Mouse (Mus musculus): ENCODE measurements at regions not wholly inside any gene's neighbourhood (a gene's known extent, or its start where the extent isn't known, plus 50 kb on each side); places are given as distances from the start of the nearest gene placed in this dataset.

DNA sequence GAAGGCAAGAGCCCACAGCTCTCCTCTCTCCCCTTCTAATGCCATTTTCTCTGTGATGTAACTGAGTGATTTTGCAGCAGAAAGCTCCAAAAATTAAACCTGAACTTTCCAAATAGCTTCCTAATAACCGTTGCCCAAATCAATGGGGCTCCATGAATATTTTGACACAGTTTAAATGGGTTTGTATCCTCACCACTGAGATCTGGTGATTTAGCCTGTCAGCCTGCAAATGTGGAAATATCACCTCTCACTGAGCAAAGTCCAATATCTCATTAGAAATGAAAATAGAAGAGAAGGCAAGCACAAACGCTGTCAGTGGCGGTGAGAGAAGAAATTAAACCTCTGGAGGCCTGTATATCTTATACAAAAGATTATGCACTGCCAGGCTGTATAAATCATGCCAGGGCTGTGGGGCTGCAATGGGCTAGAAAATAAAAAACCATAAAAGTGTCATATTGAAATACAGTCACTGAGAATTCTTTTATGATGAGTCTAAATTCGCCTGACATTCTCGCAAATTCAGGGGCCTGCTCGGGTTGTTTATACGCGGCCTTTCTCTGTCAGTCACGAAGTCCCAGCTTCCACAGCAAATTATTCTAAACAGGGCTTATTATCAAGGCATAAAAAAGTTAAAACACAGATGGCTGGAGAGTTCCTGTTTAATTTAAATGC is 185.1 kb downstream of the Snx10 start:
- H3K4me3 ChIP-seq (replicated peaks; ENCODE audit: low read length): no peak overlapping the region
- peaks cover 28% of the 10 kb centered on the region for H3K27me3 ChIP-seq (ENCODE audit: insufficient read depth, low read length)
- H3K9me3 ChIP-seq (ENCODE audit: low read length): no peaks in the 10 kb centered on the region
- peaks cover 47% of the 10 kb centered on the region for H3K4me1 ChIP-seq (replicated peaks; ENCODE audit: low read depth, low read length)
- TF ChIP-seq CTCF (conservative IDR thresholded peaks at IDR 0.05; ENCODE audit: low read length): no peak
- TF ChIP-seq NANOG (IDR thresholded peaks at IDR 0.05; ENCODE audit: borderline replicate concordance, low read length): no peak
- no peak for TF ChIP-seq POU5F1 (IDR thresholded peaks at IDR 0.05; ENCODE audit: borderline replicate concordance, low read length)
- no peaks in the 10 kb centered on the region for H3K36me3 ChIP-seq (ENCODE audit: insufficient read depth, low read length)

DNA sequence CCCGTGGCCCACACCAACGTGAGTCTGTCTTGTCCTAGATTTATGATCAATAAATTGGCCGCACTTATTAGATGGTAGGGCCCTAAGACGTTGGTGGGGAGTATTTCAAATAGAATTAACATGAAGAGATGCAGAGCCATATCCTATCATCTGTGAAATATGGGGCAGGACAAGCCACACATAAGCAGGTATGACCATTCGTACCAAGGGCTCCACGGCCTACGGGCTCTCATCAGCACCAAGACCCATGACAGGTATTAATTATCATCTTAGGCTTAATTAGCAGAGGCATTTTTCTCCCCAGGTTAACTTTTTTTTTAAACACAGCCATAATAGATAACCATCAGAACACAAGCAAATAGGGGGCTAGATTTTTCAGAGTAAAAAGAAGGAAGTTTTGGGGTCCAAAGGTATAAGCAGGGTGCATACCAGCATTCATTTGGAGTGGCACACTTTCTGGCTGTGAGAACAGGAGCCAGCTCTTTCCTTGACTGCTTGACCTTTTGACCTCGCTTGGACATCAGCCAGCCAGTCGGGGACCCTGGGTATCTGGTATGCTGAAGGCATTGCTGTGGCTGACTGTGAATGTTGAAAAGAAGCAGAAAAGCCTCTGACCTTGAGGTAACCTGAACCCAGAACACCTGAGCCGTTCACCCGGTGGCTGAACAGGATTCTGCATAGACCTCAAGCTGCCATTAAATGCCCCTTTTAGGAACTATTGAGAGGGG is 185.8 kb downstream of the Snx10 start:
- TF ChIP-seq POU5F1 (IDR thresholded peaks at IDR 0.05; ENCODE audit: borderline replicate concordance, low read length) (no peak), CTCF (conservative IDR thresholded peaks at IDR 0.05; ENCODE audit: low read length) (no peak), NANOG (IDR thresholded peaks at IDR 0.05; ENCODE audit: borderline replicate concordance, low read length) (no peak)
- H3K9me3 ChIP-seq (ENCODE audit: low read length): no peaks in the 10 kb centered on the region
- H3K27me3 ChIP-seq (ENCODE audit: insufficient read depth, low read length): peaks cover 24% of the 10 kb centered on the region
- peaks cover 47% of the 10 kb centered on the region for H3K4me1 ChIP-seq (replicated peaks; ENCODE audit: low read depth, low read length)
- H3K4me3 ChIP-seq (replicated peaks; ENCODE audit: low read length): no peak overlapping the region
- no peaks in the 10 kb centered on the region for H3K36me3 ChIP-seq (ENCODE audit: insufficient read depth, low read length)

DNA sequence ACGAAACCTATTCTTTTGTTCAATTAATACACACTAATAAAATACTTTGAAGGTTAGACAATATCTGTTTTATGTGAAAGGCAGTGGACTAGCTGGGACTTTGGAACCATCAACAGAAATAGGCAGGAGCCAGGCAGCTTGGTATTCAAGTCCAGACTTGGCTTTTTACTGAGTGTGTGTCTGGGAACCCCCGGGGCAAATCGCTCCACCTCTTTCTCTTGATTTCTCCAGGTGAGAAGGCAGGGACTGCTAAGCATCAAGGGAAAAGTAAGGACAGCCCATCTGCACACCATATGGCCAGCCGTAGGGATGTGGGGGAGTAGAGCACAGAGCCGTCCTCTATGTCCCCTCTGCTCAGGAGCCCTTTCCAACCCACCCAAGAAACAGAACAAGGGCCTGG is 186.5 kb downstream of the Snx10 start:
- Histone ChIP-seq H3K27me3 (ENCODE audit: insufficient read depth, low read length) (peaks cover 20% of the 10 kb centered on the region), H3K9me3 (ENCODE audit: low read length) (no peaks in the 10 kb centered on the region), H3K4me1 (replicated peaks; ENCODE audit: low read depth, low read length) (peaks cover 47% of the 10 kb centered on the region), H3K36me3 (ENCODE audit: insufficient read depth, low read length) (no peaks in the 10 kb centered on the region), H3K4me3 (replicated peaks; ENCODE audit: low read length) (no peak overlapping the region)
- TF ChIP-seq POU5F1 (IDR thresholded peaks at IDR 0.05; ENCODE audit: borderline replicate concordance, low read length) (no peak), CTCF (conservative IDR thresholded peaks at IDR 0.05; ENCODE audit: low read length) (no peak), NANOG (IDR thresholded peaks at IDR 0.05; ENCODE audit: borderline replicate concordance, low read length) (no peak)

DNA sequence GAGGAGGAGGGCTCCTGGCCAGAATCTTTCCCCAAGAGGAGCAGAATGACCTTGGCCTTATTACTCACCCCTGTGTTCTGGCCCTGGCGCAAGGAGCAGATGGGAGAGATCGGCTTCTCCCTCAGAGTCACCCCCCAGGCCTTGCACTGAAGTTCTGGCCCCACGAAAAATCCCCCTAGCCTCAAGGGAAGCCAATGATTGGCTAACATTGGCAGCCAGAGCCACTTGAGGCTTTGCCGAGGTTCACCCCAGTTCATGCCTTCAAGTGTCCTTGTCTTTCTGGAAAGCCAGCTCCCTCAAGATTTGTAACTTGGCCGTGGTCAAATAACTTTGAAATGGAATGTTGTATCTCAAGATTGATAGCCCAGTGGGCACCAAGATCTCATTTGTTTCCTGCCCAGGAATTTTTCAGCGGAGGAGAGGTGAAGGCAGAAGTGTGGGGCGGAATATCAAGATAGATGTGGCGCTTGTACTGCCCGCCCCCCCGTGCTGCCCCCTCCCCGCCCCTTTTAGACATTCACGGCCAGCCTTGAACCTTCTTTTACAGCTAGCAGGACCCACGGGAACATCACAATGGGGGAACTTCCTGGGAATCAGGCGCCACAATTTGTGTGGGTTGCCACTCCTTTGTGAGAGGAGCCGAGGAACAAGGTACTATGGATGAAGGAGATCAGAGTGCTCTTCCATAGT is 187.4 kb downstream of the Snx10 start:
- Histone ChIP-seq H3K36me3 (ENCODE audit: insufficient read depth, low read length) (no peaks in the 10 kb centered on the region), H3K4me1 (replicated peaks; ENCODE audit: low read depth, low read length) (peaks cover 52% of the 10 kb centered on the region), H3K4me3 (replicated peaks; ENCODE audit: low read length) (no peak overlapping the region), H3K9me3 (ENCODE audit: low read length) (no peaks in the 10 kb centered on the region), H3K27me3 (ENCODE audit: insufficient read depth, low read length) (peaks cover 17% of the 10 kb centered on the region)
- no peak for TF ChIP-seq CTCF (conservative IDR thresholded peaks at IDR 0.05; ENCODE audit: low read length)

DNA sequence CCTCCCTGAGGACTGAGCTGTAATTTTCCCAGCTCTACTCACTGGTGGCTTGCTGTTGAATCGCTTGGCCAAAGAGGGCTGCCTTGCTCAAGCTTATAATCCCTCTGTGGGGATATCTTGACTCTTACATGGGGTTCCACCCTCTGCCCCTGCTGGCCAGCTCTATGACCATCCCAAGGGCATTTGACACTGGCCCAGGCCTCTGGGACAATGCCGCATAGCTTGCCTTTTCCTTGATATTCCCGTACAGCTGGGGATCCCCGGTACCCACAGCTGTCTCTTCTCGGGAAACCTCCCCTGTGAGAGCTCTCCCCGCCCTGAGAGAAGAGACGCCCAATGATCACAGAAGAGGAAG is 187.9 kb downstream of the Snx10 start:
- TF ChIP-seq POU5F1 (IDR thresholded peaks at IDR 0.05; ENCODE audit: borderline replicate concordance, low read length) (no peak), CTCF (conservative IDR thresholded peaks at IDR 0.05; ENCODE audit: low read length) (no peak), NANOG (IDR thresholded peaks at IDR 0.05; ENCODE audit: borderline replicate concordance, low read length) (no peak)
- Histone ChIP-seq H3K27me3 (ENCODE audit: insufficient read depth, low read length) (peaks cover 17% of the 10 kb centered on the region), H3K4me1 (replicated peaks; ENCODE audit: low read depth, low read length) (peaks cover 52% of the 10 kb centered on the region), H3K4me3 (replicated peaks; ENCODE audit: low read length) (no peak overlapping the region), H3K9me3 (ENCODE audit: low read length) (no peaks in the 10 kb centered on the region), H3K36me3 (ENCODE audit: insufficient read depth, low read length) (no peaks in the 10 kb centered on the region)

DNA sequence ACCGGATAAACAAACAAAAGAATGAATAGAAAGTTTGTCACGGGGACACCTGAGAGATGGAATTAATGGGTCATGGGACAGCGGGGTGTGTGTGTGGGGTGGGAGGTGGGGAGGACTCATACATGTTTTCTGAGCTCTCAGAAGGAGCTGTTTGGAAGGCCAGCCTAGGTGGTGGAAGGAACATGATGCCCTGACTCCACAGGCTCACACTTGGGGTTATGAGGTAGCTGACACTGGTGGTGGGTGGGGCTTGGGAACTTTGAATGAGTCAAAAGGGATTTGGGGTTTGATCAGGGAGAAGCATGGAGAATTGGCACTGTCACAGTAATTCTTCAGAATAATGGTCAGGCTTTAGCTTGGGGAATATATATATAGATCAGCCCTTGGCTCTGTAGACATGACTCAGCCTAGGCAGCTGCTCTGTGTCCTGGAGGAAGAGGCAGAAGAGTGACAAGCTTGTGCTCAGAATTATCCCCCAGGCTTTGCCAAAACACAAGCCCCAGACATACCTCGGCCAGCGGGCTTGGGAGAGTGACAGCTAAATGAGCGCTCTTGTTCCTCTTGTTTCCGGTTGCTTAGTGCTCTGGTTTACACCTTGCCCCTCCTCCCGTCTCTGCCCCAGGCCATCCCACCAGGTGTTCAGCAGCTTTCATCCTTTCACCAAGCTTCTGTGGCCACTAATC is 191.6 kb downstream of the Snx10 start:
- no peaks in the 10 kb centered on the region for H3K36me3 ChIP-seq (ENCODE audit: insufficient read depth, low read length)
- no peak overlapping the region for H3K4me3 ChIP-seq (replicated peaks; ENCODE audit: low read length)
- H3K9me3 ChIP-seq (ENCODE audit: low read length): no peaks in the 10 kb centered on the region
- H3K27me3 ChIP-seq (ENCODE audit: insufficient read depth, low read length): peaks cover 11% of the 10 kb centered on the region; the same call in 1 of the 2 replicates
- peaks cover 19% of the 10 kb centered on the region for H3K4me1 ChIP-seq (replicated peaks; ENCODE audit: low read depth, low read length)
- TF ChIP-seq NANOG (IDR thresholded peaks at IDR 0.05; ENCODE audit: borderline replicate concordance, low read length) (no peak), POU5F1 (IDR thresholded peaks at IDR 0.05; ENCODE audit: borderline replicate concordance, low read length) (no peak), CTCF (conservative IDR thresholded peaks at IDR 0.05; ENCODE audit: low read length) (no peak)

DNA sequence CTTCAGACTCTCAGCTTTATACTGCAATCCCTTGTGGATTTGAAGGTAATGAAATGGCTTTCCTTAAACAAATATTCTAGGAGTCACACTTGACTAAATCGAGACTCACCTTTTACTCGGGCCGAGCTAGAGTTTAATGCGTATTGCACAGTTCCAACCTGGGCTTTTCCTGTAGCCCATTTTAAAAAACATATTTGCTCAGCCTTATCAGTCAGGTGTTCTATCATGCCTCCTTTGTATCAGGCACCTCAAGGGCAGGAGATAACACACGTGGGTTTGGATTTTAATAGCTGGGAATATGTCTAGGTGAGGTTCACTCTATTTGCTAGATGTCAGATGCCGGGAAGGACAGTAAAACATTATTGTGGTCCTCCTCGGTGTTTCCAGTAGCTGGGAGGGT is 193.7 kb downstream of the Snx10 start:
- no peaks in the 10 kb centered on the region for H3K9me3 ChIP-seq (ENCODE audit: low read length)
- no peak for TF ChIP-seq POU5F1 (IDR thresholded peaks at IDR 0.05; ENCODE audit: borderline replicate concordance, low read length)
- no peak for TF ChIP-seq CTCF (conservative IDR thresholded peaks at IDR 0.05; ENCODE audit: low read length)
- TF ChIP-seq NANOG (IDR thresholded peaks at IDR 0.05; ENCODE audit: borderline replicate concordance, low read length): no peak
- H3K27me3 ChIP-seq (ENCODE audit: insufficient read depth, low read length): no peaks in the 10 kb centered on the region; the same call in 1 of the 2 replicates

DNA sequence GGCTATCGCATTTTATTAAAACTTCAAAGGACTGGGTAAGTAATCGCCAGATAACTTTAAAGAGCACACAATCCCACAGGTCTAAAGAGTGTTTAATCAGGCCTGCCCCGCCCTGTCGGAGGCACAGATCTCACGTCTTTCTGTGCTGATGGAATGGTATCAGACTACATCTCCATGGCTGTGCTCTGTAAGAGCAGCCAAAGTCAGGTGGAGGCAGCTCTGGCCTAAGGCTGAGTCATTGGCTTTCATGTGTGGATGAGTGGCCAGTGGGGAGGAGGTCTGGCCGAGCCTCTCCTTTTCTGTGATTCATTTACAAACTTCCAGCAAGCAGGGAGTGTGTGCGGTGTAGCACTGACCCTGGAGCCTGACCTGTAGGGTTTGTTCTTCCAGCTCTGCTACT is 197.0 kb downstream of the Snx10 start:
- no peaks in the 10 kb centered on the region; the same call in 1 of the 2 replicates for H3K27me3 ChIP-seq (ENCODE audit: insufficient read depth, low read length)
- peaks cover 4% of the 10 kb centered on the region for H3K4me1 ChIP-seq (replicated peaks; ENCODE audit: low read depth, low read length)
- no peaks in the 10 kb centered on the region for H3K9me3 ChIP-seq (ENCODE audit: low read length)
- TF ChIP-seq NANOG (IDR thresholded peaks at IDR 0.05; ENCODE audit: borderline replicate concordance, low read length) (no peak), POU5F1 (IDR thresholded peaks at IDR 0.05; ENCODE audit: borderline replicate concordance, low read length) (no peak), CTCF (conservative IDR thresholded peaks at IDR 0.05; ENCODE audit: low read length) (no peak)
- no peak overlapping the region for H3K4me3 ChIP-seq (replicated peaks; ENCODE audit: low read length)
- no peaks in the 10 kb centered on the region for H3K36me3 ChIP-seq (ENCODE audit: insufficient read depth, low read length)

More for the DNA sequence above, 193.7 kb downstream of the Snx10 start:
- H3K4me3 ChIP-seq (replicated peaks; ENCODE audit: low read length): no peak overlapping the region
- H3K4me1 ChIP-seq (replicated peaks; ENCODE audit: low read depth, low read length): peaks cover 8% of the 10 kb centered on the region
- no peaks in the 10 kb centered on the region for H3K36me3 ChIP-seq (ENCODE audit: insufficient read depth, low read length)

Data from E14TG2a.4 (cell line).